Mouse (Mus musculus) olfactory bulb, adult 2 months (tissue): ENCODE results near the gene Emp1.

Experiments used
- CTCF ChIP-seq: fragments of 200-500 bp; IDR thresholded peaks from 2 replicates; pipeline ENCODE4 v1.5.1; 2012; ENCODE audit warnings: low read depth, mild to moderate bottlenecking, low read length, moderate library complexity; ENCODE audit not compliant: insufficient read depth
- POLR2A ChIP-seq: fragments of 200-500 bp; IDR thresholded peaks from 2 replicates; pipeline ENCODE4 v1.6.1; 2012; ENCODE audit warnings: mild to moderate bottlenecking, low read depth, low read length, moderate library complexity; ENCODE audit not compliant: insufficient read depth

GRCm38 (mm10) chr6:135326847-135327246 is 35.5 kb upstream of the Emp1 start:
- TF ChIP-seq CTCF, result no peak
- no peak for TF ChIP-seq POLR2A
